Mouse (Mus musculus) hindbrain, embryonic 14.5 days (tissue): ENCODE data around the gene Srsf6. TPM values are rescaled to one million over a fixed set of nuclear protein-coding genes. Genes with fewer than 3 reads are reported as not detected.
A peak's percentile ranks its signal among the peaks of the same experiment; 100 is the strongest.
"Not testable (repeated sequence)": the region's sequence is repeated elsewhere in the genome, so short reads cannot be mapped to it uniquely, and the experiment has no call there.

ENCODE experiments used
- ATAC-seq: fragments of 200-750 bp; cut with Nextera tagmentation; 2 replicates; pipeline ENCODE4 v1.8.0; 2017; ENCODE audit warnings: moderate number of reproducible peaks, mild to moderate bottlenecking, moderate TSS enrichment, moderate library complexity; ENCODE audit not compliant: low FRiP score
- DNase-seq: peaks from one replicate; pipeline ENCODE4 v3.0.0-alpha.2; 2015; ENCODE audit warnings: low spot score
- H3K27ac ChIP-seq: fragments of 300-500 bp; sonication (generic); 2 replicates; pipeline ENCODE4 v1.5.1; 2014; ENCODE audit warnings: mild to moderate bottlenecking, moderate library complexity
- H3K27me3 ChIP-seq: fragments of 300-500 bp; sonication (generic); 2 replicates; pipeline ENCODE4 v1.6.1; 2014; ENCODE audit warnings: mild to moderate bottlenecking, low read length, mixed read lengths; ENCODE audit not compliant: control insufficient read depth, insufficient read depth
- H3K36me3 ChIP-seq: fragments of 300-500 bp; sonication (generic); replicated peaks from 2 replicates; pipeline ENCODE4 v1.6.1; 2014; ENCODE audit not compliant: control insufficient read depth, insufficient read depth
- H3K4me1 ChIP-seq: fragments of 300-500 bp; sonication (generic); replicated peaks from 2 replicates; pipeline ENCODE4 v1.6.1; 2014; ENCODE audit warnings: antibody characterized with exemption, low read length, mixed read lengths; ENCODE audit not compliant: control insufficient read depth, insufficient read depth
- H3K4me2 ChIP-seq: fragments of 300-500 bp; sonication (generic); replicated peaks from 2 replicates; pipeline ENCODE4 v1.6.1; 2014; ENCODE audit warnings: mild to moderate bottlenecking, moderate library complexity
- H3K4me3 ChIP-seq: fragments of 300-500 bp; sonication (generic); replicated peaks from 2 replicates; pipeline ENCODE4 v1.5.1; 2014; ENCODE audit warnings: mild to moderate bottlenecking, low read length
- H3K9ac ChIP-seq: fragments of 300-500 bp; sonication (generic); 2 replicates; pipeline ENCODE4 v1.6.1; 2014
- H3K9me3 ChIP-seq: fragments of 300-500 bp; sonication (generic); 2 replicates; pipeline ENCODE4 v1.6.1; 2016; ENCODE audit warnings: low read length; ENCODE audit not compliant: control insufficient read depth
- WGBS: fragments of 180-500 bp; shearing (Covaris S2); extraction: QIAGEN DNeasy Blood & Tissue Kit; methylation state at CpG from one replicate; pipeline ENCODE4 v1.1.7; 2014; 5-methylcytosine and 5-hydroxymethylcytosine counted together
- polyA plus RNA-seq: library from polyadenylated mRNA; unstranded; fragments of >200 nt; fragmentation: Nextera tagmentation; extraction: Ambion mirVana; gene quantifications from 2 replicates; pipeline ENCODE4 v1.2.1, GENCODE M21; 2014

Gene Srsf6
- 131 and 134 TPM in 2 replicates for polyA plus RNA-seq

DNA sequence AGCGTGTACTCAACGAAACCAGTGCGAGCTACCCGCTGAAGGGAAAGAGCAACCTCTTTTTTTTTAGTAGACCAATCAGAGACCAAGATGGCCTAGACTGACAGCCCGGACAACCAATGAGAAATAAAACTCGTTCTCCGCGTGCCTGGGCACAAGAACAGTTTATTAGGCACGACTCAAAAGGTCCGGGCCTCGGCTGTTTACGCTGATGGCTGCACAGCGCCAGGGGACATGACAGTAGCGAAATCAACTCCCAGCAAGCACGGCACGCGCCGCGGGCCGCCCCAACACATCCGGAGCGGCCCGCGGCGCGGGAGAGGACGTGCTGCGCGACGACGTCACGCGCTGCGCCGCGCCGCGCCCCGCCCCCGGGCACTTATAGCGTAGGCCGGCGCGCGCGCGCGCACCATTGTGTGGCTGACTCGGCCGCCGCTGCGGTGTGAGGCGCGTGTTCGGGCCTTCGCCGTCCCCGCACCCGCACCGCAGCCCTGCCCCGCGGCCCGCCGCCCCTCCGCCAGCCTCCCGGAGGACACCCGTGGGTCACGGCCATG, at the start of gene Srsf6:
Srsf6 (plus strand) TSS at position 406 of the 551 bp plus-strand sequence.
- Histone ChIP-seq H3K27ac (peak within 1 kb of the TSS; percentile 100), H3K9ac (peak within 1 kb of the TSS; percentile 100), H3K36me3 (peaks cover 36% of the 10 kb centered on the region), H3K27me3 (no peaks in the 10 kb centered on the region), H3K4me1 (peaks cover 18% of the 10 kb centered on the region), H3K9me3 (no peaks in the 10 kb centered on the region), H3K4me3 (peak within 1 kb of the TSS; percentile 100), H3K4me2 (peak within 1 kb of the TSS; percentile 81)
- WGBS = under 1% methylated on average over 44 of the region's 68 CpGs
- ATAC-seq = peak; percentile 92
- peak; percentile 97 for DNase-seq

DNA sequence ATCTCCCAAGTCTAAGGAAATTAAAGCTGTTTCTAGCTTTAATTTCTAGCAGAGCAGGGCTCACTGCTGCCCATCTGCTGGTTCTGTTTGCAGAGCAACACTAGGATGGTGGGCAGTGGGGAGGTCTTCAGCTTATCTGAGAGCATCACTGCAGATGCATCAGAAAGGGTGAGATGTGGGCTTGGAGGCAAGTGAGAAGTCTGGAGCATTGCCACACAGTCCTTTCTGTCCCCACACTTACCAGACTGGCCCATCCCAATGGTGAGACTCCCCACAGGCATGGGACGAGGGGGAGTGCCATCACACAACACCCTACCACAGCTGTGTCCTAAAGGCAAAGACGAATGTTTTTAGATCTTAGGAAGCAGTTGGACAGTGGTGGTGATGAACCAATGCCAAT, 47.2 kb upstream of the Srsf6 start:
- no peaks in the 10 kb centered on the region for H3K27me3 ChIP-seq
- no peak overlapping the region for H3K4me3 ChIP-seq
- no peak overlapping the region for H3K27ac ChIP-seq
- DNase-seq (no peak), ATAC-seq (no peak)
- H3K9ac ChIP-seq = no peak overlapping the region
- H3K4me2 ChIP-seq = no peak overlapping the region
- H3K9me3 ChIP-seq = no peaks in the 10 kb centered on the region
- 63% methylated on average over 2 of the region's 2 CpGs for WGBS
- no peaks in the 10 kb centered on the region for H3K4me1 ChIP-seq
- H3K36me3 ChIP-seq = no peaks in the 10 kb centered on the region

DNA sequence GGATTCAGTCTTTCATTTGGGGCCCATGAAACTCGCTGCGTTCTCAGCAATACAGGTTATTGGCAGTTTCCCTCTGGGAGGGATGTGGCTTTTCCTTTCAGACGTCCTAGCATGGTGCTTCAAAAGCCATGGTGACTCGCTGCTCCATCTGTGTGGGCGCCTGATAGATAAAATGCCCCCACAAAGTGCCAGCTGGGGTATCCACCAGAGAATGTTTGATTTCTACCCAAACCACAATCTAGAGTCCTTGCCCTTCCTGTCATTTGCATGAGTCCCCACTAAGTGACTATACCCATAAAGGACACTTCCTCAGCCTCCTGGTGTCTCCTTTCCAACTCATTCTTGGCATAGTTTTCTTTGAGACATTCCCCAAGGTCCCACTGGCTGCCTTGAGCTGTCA, 44.2 kb upstream of the Srsf6 start:
- no peak for DNase-seq
- Histone ChIP-seq H3K9me3 (no peaks in the 10 kb centered on the region), H3K4me1 (0 out of 2 replicates have a peak, but pooled peaks cover 5% of the 10 kb centered on the region), H3K9ac (no peak overlapping the region), H3K4me2 (no peak overlapping the region), H3K27ac (no peak overlapping the region), H3K36me3 (no peaks in the 10 kb centered on the region), H3K4me3 (no peak overlapping the region), H3K27me3 (no peaks in the 10 kb centered on the region)
- ATAC-seq = no peak
- 80% methylated on average over 5 of the region's 5 CpGs for WGBS

DNA sequence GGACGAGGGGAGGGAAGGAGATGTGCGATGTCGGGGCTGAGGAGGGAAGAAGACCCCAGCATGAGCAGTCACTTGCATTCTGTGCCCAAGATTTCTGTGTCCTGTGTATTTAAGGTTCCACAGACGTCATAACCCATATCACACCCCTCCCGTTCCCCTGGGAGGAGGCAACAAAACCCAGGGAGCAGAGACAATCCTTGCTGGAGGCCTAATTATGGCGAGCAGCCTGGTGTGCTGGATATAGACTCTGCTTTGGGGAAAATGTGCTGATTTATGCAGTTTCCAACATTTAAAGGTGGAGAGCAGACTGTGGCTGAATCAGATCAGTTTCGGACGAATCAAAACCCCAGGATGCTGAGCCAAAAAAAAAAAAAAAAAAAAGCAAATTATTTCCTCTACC, 42.7 kb upstream of the Srsf6 start:
- H3K9me3 ChIP-seq = no peaks in the 10 kb centered on the region
- no peak overlapping the region for H3K9ac ChIP-seq
- H3K27ac ChIP-seq = no peak overlapping the region
- no peak overlapping the region for H3K4me3 ChIP-seq
- no peaks in the 10 kb centered on the region for H3K27me3 ChIP-seq
- 83% methylated on average over 8 of the region's 8 CpGs for WGBS
- H3K4me2 ChIP-seq = no peak overlapping the region
- 0 out of 2 replicates have a peak, but pooled peaks cover 5% of the 10 kb centered on the region for H3K4me1 ChIP-seq
- no peaks in the 10 kb centered on the region for H3K36me3 ChIP-seq
- DNase-seq = no peak
- no peak for ATAC-seq

DNA sequence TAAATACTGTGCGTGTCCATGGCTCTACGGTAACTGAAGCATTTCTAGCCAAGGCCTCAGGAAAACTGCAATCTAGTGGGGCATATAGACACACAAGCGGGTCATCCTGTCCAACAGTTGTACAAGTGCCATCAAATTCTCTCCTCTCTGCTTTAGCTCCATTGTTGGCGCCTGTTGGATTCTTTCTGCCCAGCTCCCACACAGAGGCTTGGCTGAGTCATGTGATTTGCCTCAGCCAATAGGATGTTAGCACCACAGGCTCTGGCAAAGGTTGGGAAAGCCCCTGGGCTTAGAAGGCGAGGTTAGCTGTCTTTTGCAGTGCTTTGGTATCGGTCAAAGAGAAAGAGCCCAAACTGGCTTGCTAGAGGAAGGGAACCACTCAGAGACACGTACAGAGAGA, 42.1 kb upstream of the Srsf6 start:
- H3K9ac ChIP-seq = no peak overlapping the region
- 67% methylated on average over 7 of the region's 7 CpGs for WGBS
- no peak overlapping the region for H3K4me2 ChIP-seq
- H3K4me1 ChIP-seq = 0 out of 2 replicates have a peak, but pooled peaks cover 5% of the 10 kb centered on the region
- no peaks in the 10 kb centered on the region for H3K27me3 ChIP-seq
- DNase-seq (no peak), ATAC-seq (no peak)
- no peaks in the 10 kb centered on the region for H3K36me3 ChIP-seq
- no peak overlapping the region for H3K27ac ChIP-seq
- H3K9me3 ChIP-seq = no peaks in the 10 kb centered on the region
- H3K4me3 ChIP-seq = no peak overlapping the region

DNA sequence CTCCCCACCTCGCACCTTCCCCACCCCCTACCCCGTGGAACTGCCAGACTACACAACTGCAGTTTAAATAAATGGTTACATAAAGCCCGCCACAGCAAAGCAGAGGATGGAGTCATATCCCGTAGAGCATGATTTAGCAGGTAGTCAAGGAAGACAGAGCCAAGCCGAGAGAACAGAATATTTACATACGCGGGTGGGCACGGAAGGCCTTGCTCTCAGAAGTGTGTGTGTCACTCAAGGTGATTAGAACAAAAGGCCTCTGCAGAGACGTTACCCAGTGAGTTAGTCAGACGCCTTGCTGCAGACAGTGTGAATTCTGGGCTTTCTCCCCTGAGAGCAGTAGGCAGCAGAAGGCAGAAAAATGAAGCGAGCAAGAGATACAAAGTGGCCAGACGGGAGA, 41.6 kb upstream of the Srsf6 start:
- Histone ChIP-seq H3K27ac (no peak overlapping the region), H3K4me2 (no peak overlapping the region), H3K9ac (no peak overlapping the region), H3K4me1 (0 out of 2 replicates have a peak, but pooled peaks cover 5% of the 10 kb centered on the region), H3K36me3 (no peaks in the 10 kb centered on the region), H3K9me3 (no peaks in the 10 kb centered on the region), H3K4me3 (no peak overlapping the region), H3K27me3 (no peaks in the 10 kb centered on the region)
- 68% methylated on average over 12 of the region's 12 CpGs for WGBS
- DNase-seq (no peak), ATAC-seq (no peak)

DNA sequence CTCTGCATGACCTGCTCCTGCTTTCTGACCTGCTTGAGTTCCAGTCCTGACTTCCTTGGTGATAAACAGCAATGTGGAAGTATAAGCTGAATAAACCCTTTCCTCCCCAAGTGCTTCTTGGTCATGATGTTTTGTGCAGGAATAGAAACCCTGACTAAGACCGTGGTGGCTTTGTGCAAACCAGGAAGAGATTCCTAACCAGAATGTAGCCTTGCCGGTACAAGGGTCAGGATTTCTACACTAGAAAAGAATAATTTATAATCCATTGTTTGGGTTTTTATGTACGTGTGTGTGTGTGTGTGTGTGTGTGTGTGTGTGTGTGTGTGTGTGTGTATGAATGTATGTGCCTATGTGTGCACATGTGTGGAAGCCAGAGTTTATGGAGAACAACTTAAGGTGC, 38.3 kb upstream of the Srsf6 start:
- H3K9ac ChIP-seq, H3K9me3 ChIP-seq, H3K27me3 ChIP-seq, H3K36me3 ChIP-seq, H3K4me3 ChIP-seq, DNase-seq, H3K4me1 ChIP-seq, H3K27ac ChIP-seq, ATAC-seq, H3K4me2 ChIP-seq: not testable (repeated sequence)
- 91% methylated on average over 3 of the region's 3 CpGs for WGBS

DNA sequence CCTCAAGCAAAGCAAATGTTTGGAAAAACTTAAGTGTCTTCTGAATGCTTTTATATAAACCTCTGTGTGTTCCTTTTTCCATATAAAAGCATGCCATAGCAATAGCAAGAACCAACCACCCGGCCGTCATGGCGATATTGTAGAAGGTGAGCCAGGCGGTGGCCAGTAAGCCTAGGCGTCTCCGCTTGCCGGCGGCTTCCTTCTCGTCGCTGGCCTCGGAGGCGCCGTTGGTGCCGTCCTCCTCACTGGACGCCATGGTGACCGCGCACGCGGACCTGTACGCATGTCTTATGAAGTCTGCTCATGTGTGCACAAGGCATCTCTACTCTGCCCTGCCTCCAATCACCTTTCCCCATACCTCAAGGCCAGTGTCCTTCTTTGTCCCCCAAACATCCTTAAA, 32.1 kb upstream of the Srsf6 start:
- H3K4me3 ChIP-seq, H3K4me1 ChIP-seq, DNase-seq, H3K9me3 ChIP-seq, H3K27ac ChIP-seq, H3K27me3 ChIP-seq, H3K4me2 ChIP-seq, ATAC-seq, H3K9ac ChIP-seq, H3K36me3 ChIP-seq: not testable (repeated sequence)
- 91% methylated on average over 20 of the region's 20 CpGs for WGBS

DNA sequence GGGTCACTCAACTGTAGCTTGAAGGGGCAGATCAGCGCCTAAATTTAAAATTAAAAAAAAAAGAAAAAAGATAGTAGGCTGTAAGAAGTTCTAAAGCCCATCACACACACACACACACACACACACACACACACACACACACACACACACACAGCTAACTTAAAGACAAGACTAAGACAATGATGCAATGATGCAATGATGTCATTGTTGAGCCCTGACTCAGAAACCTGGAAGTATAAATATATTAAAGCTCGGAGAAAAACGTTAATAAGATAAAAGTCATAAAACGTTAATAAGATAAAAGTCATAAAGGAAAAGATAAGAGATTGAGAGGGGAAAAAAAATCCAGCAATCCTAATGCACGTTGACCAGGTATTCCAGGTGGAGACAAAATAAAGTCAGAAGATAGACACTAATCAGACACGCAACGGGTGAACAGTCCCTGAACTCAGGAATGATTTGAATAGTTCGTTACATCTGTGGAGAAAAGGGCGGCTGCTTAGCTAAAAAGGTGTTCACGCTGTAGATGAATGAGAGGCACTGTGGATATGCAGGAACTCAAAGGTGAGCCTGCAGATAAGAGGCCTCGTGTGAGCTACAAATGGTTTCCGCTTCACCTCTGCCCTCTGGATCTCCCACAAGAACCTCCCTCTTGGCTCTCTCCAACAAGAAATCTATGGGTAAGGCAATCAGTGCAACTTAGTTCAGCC, 31.3 kb upstream of the Srsf6 start:
- Histone ChIP-seq H3K9ac (no peak overlapping the region), H3K9me3 (no peaks in the 10 kb centered on the region), H3K4me1 (0 out of 2 replicates have a peak, but pooled peaks cover 6% of the 10 kb centered on the region), H3K4me2 (no peak overlapping the region), H3K27ac (no peak overlapping the region), H3K36me3 (no peaks in the 10 kb centered on the region), H3K27me3 (no peaks in the 10 kb centered on the region), H3K4me3 (no peak overlapping the region)
- 61% methylated on average over 12 of the region's 12 CpGs for WGBS
- ATAC-seq (no peak), DNase-seq (no peak)
